Mouse (Mus musculus) CD8-positive naive resting alpha-beta T cell, adult 57 days (primary cell): ENCODE results near the gene Olfr104-ps. TPM values are rescaled to one million over a fixed set of nuclear protein-coding genes. Genes with fewer than 3 reads are reported as not detected.

ENCODE experiments used
- total RNA-seq: library from RNA; stranded (reverse); gene quantifications from one replicate; pipeline ENCODE4 v1.2.4, GENCODE M21; 2023

Olfr104-ps gene
- total RNA-seq = not detected

GRCm38 (mm10) chr17:37359282-37359681 is at the start of gene Olfr104-ps:
Gene Olfr104-ps (plus strand): TSS chr17:37359582.

GRCm38 (mm10) chr17:37316954-37317353 is 42.4 kb upstream of the Olfr104-ps start, which contains the start of gene Olfr102:
Gene Olfr102 (minus strand): TSS chr17:37317054.

GRCm38 (mm10) chr17:37339598-37339997 is 19.8 kb upstream of the Olfr104-ps start, which contains the start of gene Olfr103:
Gene Olfr103 (minus strand): TSS chr17:37339698.

GRCm38 (mm10) chr17:37378733-37379132 is 19.4 kb downstream of the Olfr104-ps start, which contains the start of gene Olfr105-ps:
Gene Olfr105-ps (plus strand): TSS chr17:37379033.

GRCm38 (mm10) chr17:37390093-37390492 is 30.7 kb downstream of the Olfr104-ps start, which contains the start of gene Olfr106-ps:
Gene Olfr106-ps (plus strand): TSS chr17:37390393.

GRCm38 (mm10) chr17:37398926-37399325 is 39.5 kb downstream of the Olfr104-ps start, which contains the start of gene Olfr107:
Gene Olfr107 (plus strand): TSS chr17:37399226.

Other genes starting within 250 kb of the Olfr104-ps start
- gene Olfr92, start 239.5 kb upstream of the Olfr104-ps start, total RNA-seq = not detected
- not detected for gene Olfr93, start 198.1 kb upstream of the Olfr104-ps start, total RNA-seq
- not detected for gene Ubd, start 165.7 kb upstream of the Olfr104-ps start, total RNA-seq
- not detected for gene Olfr94, start 158.6 kb upstream of the Olfr104-ps start, total RNA-seq
- not detected for gene Olfr95, start 146.5 kb upstream of the Olfr104-ps start, total RNA-seq
- gene Olfr96, start 139.4 kb upstream of the Olfr104-ps start, total RNA-seq = not detected
- not detected for gene Olfr97, start 122.3 kb upstream of the Olfr104-ps start, total RNA-seq
- gene Olfr98, start 95.8 kb upstream of the Olfr104-ps start, total RNA-seq = not detected
- 38.8 TPM for gene H2-M3, start 89.4 kb upstream of the Olfr104-ps start, total RNA-seq
- gene Olfr99, start 76.1 kb upstream of the Olfr104-ps start, total RNA-seq = not detected
- not detected for gene Olfr101, start 55.3 kb upstream of the Olfr104-ps start, total RNA-seq
- gene Olfr102, start 42.5 kb upstream of the Olfr104-ps start, total RNA-seq = not detected
- gene Olfr103, start 19.9 kb upstream of the Olfr104-ps start, total RNA-seq = not detected
- not detected for gene Olfr105-ps, start 19.5 kb downstream of the Olfr104-ps start, total RNA-seq
- gene Olfr106-ps, start 30.8 kb downstream of the Olfr104-ps start, total RNA-seq = not detected
- gene Olfr107, start 39.6 kb downstream of the Olfr104-ps start, total RNA-seq = not detected
- gene Olfr108, start 85.9 kb downstream of the Olfr104-ps start, total RNA-seq = not detected
- not detected for gene Olfr109, start 99.3 kb downstream of the Olfr104-ps start, total RNA-seq
- not detected for gene H2-M2, start 124.0 kb downstream of the Olfr104-ps start, total RNA-seq
- not detected for gene Olfr110, start 132.9 kb downstream of the Olfr104-ps start, total RNA-seq
- gene Olfr111, start 148.4 kb downstream of the Olfr104-ps start, total RNA-seq = not detected
- gene Olfr112, start 209.9 kb downstream of the Olfr104-ps start, total RNA-seq = not detected
- gene Olfr113, start 218.1 kb downstream of the Olfr104-ps start, total RNA-seq = not detected
- not detected for gene Olfr114, start 233.2 kb downstream of the Olfr104-ps start, total RNA-seq